Comparison of ENCODE assay signal across 9 mouse cellular contexts in genomic region chr2:85098824-85099511, GRCm38 (mm10). TPM values are rescaled to one million over a fixed set of nuclear protein-coding genes. Genes with fewer than 3 reads are reported as not detected.
A peak's percentile ranks its signal among the peaks of the same experiment; 100 is the strongest.
DNase-seq lines count a peak whose midpoint lies in the region; TF ChIP-seq lines count a peak whose summit lies in the region.
"Had no signal": no experiment of that assay in that cellular context is flagged by ENCODE, and none has a peak within 500 bp of the region (broad histone marks: within the 10 kb centered on the region; RNA-seq: fewer than 3 reads in every experiment).

No protein-coding gene starts in this region.

- intact Hi-C loops in heart, postnatal 25 days (cut with DNase I): no loop called here

- peak overlapping the region; percentile 51; the same call in 1 of the 2 replicates for H3K27ac ChIP-seq in cortical plate, adult 2 months (ENCODE audit: insufficient read depth, low read length)
- H3K27ac ChIP-seq: neural tube, embryonic 12.5 days had no signal

- H3ac ChIP-seq in C2C12 (ENCODE audit: control insufficient read depth, insufficient read length, low read depth): peak overlapping the region; percentile 30

- TF ChIP-seq CTCF in C2C12 (IDR thresholded peaks at IDR 0.05; ENCODE audit: control insufficient read depth, insufficient read depth, insufficient read length): no peak
- no peak for TF ChIP-seq CTCF in cortical plate, adult 2 months (IDR thresholded peaks at IDR 0.05; ENCODE audit: extremely low read depth, insufficient read depth, low read length)

- H3K79me2 ChIP-seq in C2C12 (ENCODE audit: control insufficient read depth, insufficient read depth): no peaks in the 10 kb centered on the region

- no peaks in the 10 kb centered on the region for H3K36me3 ChIP-seq in C2C12 (ENCODE audit: control insufficient read depth, insufficient read depth)
- H3K36me3 ChIP-seq: neural tube, embryonic 12.5 days had no signal

- TF ChIP-seq POLR2A in cortical plate, adult 2 months (IDR thresholded peaks at IDR 0.05; ENCODE audit: extremely low read depth, insufficient read depth, low read length): no peak

- no peaks in the 10 kb centered on the region for H3K4me1 ChIP-seq in cortical plate, adult 2 months (ENCODE audit: control insufficient read depth, insufficient read depth, low read length)
- H3K4me1 ChIP-seq: neural tube, embryonic 12.5 days had no signal

- H3K4me3 ChIP-seq in C2C12 (ENCODE audit: insufficient read depth, poor library complexity, severe bottlenecking): no peak overlapping the region
- H3K4me3 ChIP-seq in cortical plate, adult 2 months (ENCODE audit: insufficient read depth, low read length): no peak overlapping the region
- H3K4me3 ChIP-seq: neural tube, embryonic 12.5 days had no signal

- no peaks in the 10 kb centered on the region for H3K79me3 ChIP-seq in C2C12 (ENCODE audit: low read depth)

- DNase-seq in heart, postnatal 25 days (ENCODE audit: low spot score): peak; percentile 85
- peak; percentile 93 to 95 for DNase-seq in lung, adult 18-20 months
- DNase-seq in urinary bladder, postnatal 25 days (ENCODE audit: low spot score): peak; percentile 45
- no peak for DNase-seq in right cerebral cortex, postnatal 4 days
- no peak for DNase-seq in embryo, embryonic 10 days (ENCODE audit: low spot score)
- DNase-seq in frontal cortex, postnatal 36 days (ENCODE audit: low spot score in 2 of 2): no peak

- no peaks in the 10 kb centered on the region for H3K27me3 ChIP-seq in C2C12 (ENCODE audit: control insufficient read depth, insufficient read depth, insufficient read length)
- H3K27me3 ChIP-seq: neural tube, embryonic 12.5 days had no signal

TF ChIP-seq in C2C12, 6 proteins besides CTCF, POLR2A, EP300 and RAD21:
- TF ChIP-seq MYOD1 (IDR thresholded peaks at IDR 0.05; ENCODE audit: control insufficient read depth, insufficient read length, low read depth) (no peak), MYOG (IDR thresholded peaks at IDR 0.05; ENCODE audit: control insufficient read depth, extremely low read depth, insufficient read length) (no peak), FOSL1 (IDR thresholded peaks at IDR 0.05; ENCODE audit: insufficient read depth, low read length, poor library complexity, severe bottlenecking) (no peak), MAX (IDR thresholded peaks at IDR 0.05) (peak; percentile 43), USF1 (IDR thresholded peaks at IDR 0.05; ENCODE audit: low read depth) (no peak)

RNA-seq across cellular contexts. Expression of gene Aplnr, which starts 37.1 kb away (rescaled TPM):
- polyA plus RNA-seq in C2C12 (2012; fragmentation: generic; extraction: Trizol): not detected
- 0.56 and 0.68 TPM in 2 replicates for polyA plus RNA-seq in cortical plate, adult 2 months (2012; rRNA removed)
- 10 to 100 TPM; 48.6 to 54.3 TPM for total RNA-seq in heart, postnatal 25 days (2021)

RNA-seq across cellular contexts. Expression of gene Tnks1bp1, which starts 51.1 kb away (rescaled TPM):
- polyA plus RNA-seq in C2C12 (2012; fragmentation: generic; extraction: Trizol): 58.6 TPM
- polyA plus RNA-seq in cortical plate, adult 2 months (2012; rRNA removed): 55.4 and 62.8 TPM in 2 replicates
- 10 to 100 TPM; 63.2 to 65.0 TPM for total RNA-seq in heart, postnatal 25 days (2021)

Comparison
In these comparisons a context has a peak if more than half of its experiments do, and no peak if none do; other contexts are left out.
1. DNase-seq: peak in heart, postnatal 25 days (single experiment), lung, adult 18-20 months (2 of 2) and urinary bladder, postnatal 25 days (single experiment); none in right cerebral cortex, postnatal 4 days (single experiment), embryo, embryonic 10 days (single experiment) and frontal cortex, postnatal 36 days (0 of 2).